Mouse (Mus musculus): Measurements from ENCODE around the gene Fam19a4. TPM values are rescaled to one million over a fixed set of nuclear protein-coding genes. Genes with fewer than 3 reads are reported as not detected.

Fam19a4 gene
- polyA plus RNA-seq, 1 experiment from 2014 or later, result 0.08 TPM

DNA sequence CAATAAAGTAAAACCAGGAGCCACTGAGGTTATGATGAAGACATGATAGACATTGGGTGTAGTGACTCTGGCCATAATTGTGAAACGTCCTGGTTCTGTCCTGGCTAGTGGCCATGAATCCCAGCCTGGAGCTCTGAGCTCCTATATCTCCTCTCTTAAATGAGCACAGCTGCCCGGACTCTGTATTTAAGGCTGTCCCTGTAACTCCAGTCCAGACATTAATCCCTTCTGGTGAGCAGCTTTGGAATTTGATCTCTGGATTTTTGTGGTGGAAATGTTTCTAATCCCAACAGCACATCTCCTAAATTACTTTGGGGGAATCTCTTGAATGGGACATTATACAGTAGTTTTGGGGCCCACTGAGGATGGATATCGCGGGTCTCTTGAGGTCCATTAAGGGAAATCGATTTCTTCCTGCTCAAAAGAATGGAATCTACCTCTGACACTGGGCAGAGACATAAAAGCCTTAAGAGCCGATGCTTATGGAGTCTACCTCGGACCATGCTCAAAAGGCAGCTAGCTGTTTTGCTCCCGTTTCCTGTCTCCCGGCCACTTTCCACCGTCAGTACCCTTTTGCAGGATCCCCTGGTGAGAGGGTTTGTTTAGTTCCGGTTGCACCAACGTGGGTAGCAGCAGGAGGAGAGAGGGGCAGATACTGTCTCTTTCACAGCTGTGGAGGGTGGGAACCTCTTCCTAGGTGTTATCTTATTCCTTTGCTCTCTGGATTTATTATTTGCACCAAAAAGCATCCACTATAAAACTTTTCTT lies 41.2 kb upstream of the Fam19a4 start:
- 10% methylated on average over 12 of the region's 12 CpGs for WGBS
- Histone ChIP-seq H3K4me1 (replicated peaks; ENCODE audit: insufficient read depth, low read length) (0 out of 2 replicates have a peak, but pooled peaks cover 5% of the 10 kb centered on the region), H3K36me3 (ENCODE audit: insufficient read depth, low read length) (no peaks in the 10 kb centered on the region), H3K4me3 (replicated peaks; ENCODE audit: low read depth, low read length) (no peak overlapping the region), H3K27me3 (ENCODE audit: insufficient read depth, low read length) (no peaks in the 10 kb centered on the region), H3K9me3 (replicated peaks; ENCODE audit: low read length) (no peaks in the 10 kb centered on the region), H3K9ac (ENCODE audit: low read depth, low read length) (no peak overlapping the region), H3K27ac (no peak overlapping the region), H3K4me2 (ENCODE audit: low read length) (peak overlapping the region; percentile 14; the same call in 1 of the 2 replicates)
- DNase-seq (ENCODE audit: low spot score), result peak; percentile 80
- TF ChIP-seq CTCF (IDR thresholded peaks at IDR 0.05; ENCODE audit: low read depth), result no peak
- ATAC-seq (replicated peaks; ENCODE audit: low FRiP score, low read depth), result no peak

DNA sequence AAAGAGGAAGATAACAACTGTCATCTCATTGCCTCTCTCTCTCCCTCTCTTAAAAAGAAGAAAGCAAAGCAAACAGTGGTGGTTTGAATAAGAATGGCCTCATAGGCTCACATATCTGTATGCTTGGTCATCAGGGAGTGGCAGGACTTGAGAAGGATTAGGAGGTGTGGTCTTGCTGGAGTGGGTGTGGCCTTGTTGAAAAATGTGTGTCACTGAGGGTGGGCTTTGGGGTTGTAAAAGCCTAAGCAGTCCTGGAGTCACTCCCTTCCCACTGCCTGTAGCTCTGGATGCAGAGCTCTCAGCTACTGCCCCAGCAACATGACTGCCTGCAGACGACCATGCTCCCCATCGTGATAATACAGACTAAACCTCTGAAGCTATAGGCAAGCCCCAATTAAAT lies 22.1 kb upstream of the Fam19a4 start:
- ATAC-seq (replicated peaks; ENCODE audit: low FRiP score, low read depth) (no peak), DNase-seq (ENCODE audit: low spot score) (no peak)
- no peaks in the 10 kb centered on the region for H3K9me3 ChIP-seq (replicated peaks; ENCODE audit: low read length)
- H3K27me3 ChIP-seq (ENCODE audit: insufficient read depth, low read length), result no peaks in the 10 kb centered on the region
- no peak overlapping the region for H3K4me3 ChIP-seq (replicated peaks; ENCODE audit: low read depth, low read length)
- H3K9ac ChIP-seq (ENCODE audit: low read depth, low read length), result no peak overlapping the region
- no peaks in the 10 kb centered on the region for H3K4me1 ChIP-seq (replicated peaks; ENCODE audit: insufficient read depth, low read length)
- WGBS, result 91% methylated on average over 2 of the region's 2 CpGs
- no peak for TF ChIP-seq CTCF (IDR thresholded peaks at IDR 0.05; ENCODE audit: low read depth)
- H3K4me2 ChIP-seq (ENCODE audit: low read length), result no peak overlapping the region
- H3K27ac ChIP-seq, result no peak overlapping the region
- no peaks in the 10 kb centered on the region for H3K36me3 ChIP-seq (ENCODE audit: insufficient read depth, low read length)

DNA sequence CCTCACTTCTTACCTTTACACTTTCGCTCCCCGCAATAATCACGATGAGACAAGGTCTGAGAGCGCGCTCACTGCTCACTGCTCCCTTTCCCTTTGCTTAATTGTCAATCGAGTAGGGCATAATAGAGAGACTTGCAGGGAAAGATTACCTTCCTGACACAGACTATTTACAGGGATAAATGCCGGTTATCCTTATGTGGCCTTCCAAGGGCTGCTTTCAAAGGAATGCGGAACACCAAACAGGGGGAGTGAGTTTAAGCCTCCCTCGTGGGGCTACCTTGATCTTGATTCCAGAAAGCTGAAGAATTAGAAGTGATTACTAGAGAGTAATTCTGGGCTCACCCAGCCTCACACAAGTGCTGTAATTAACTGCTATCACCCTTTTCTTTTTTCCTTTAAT lies 19.8 kb upstream of the Fam19a4 start:
- Histone ChIP-seq H3K4me3 (replicated peaks; ENCODE audit: low read depth, low read length) (no peak overlapping the region), H3K27me3 (ENCODE audit: insufficient read depth, low read length) (no peaks in the 10 kb centered on the region), H3K36me3 (ENCODE audit: insufficient read depth, low read length) (no peaks in the 10 kb centered on the region), H3K4me2 (ENCODE audit: low read length) (no peak overlapping the region), H3K9ac (ENCODE audit: low read depth, low read length) (no peak overlapping the region), H3K4me1 (replicated peaks; ENCODE audit: insufficient read depth, low read length) (no peaks in the 10 kb centered on the region), H3K9me3 (replicated peaks; ENCODE audit: low read length) (no peaks in the 10 kb centered on the region), H3K27ac (no peak overlapping the region)
- DNase-seq (ENCODE audit: low spot score), result no peak
- 46% methylated on average over 9 of the region's 9 CpGs for WGBS
- no peak for TF ChIP-seq CTCF (IDR thresholded peaks at IDR 0.05; ENCODE audit: low read depth)
- no peak for ATAC-seq (replicated peaks; ENCODE audit: low FRiP score, low read depth)

DNA sequence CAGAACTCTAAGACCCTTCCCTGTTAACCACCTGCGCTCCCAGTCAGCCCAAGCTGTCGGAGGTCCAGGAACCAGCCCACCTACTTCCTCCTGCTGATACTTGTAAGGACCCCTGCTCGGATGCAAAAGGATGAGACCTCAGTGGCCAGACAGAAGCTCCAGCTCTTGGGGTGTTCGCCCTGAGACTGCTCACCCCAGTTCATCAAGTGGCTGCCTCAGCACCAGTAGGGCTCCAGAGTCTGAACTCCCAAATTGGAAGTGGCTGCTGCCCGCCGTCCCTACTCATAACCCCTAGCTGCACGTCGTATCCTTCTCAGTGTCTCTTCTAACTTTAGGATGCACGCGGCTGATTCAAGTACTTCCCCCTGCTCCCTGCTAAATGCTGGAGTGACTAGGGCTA lies 614 bp downstream of the Fam19a4 start:
- no peaks in the 10 kb centered on the region for H3K36me3 ChIP-seq (ENCODE audit: insufficient read depth, low read length)
- peaks cover 6% of the 10 kb centered on the region; the same call in 1 of the 2 replicates for H3K4me1 ChIP-seq (replicated peaks; ENCODE audit: insufficient read depth, low read length)
- 3% methylated on average over 10 of the region's 10 CpGs for WGBS
- H3K4me2 ChIP-seq (ENCODE audit: low read length), result peak overlapping the region; percentile 74
- peak overlapping the region; percentile 33 for H3K4me3 ChIP-seq (replicated peaks; ENCODE audit: low read depth, low read length)
- DNase-seq (ENCODE audit: low spot score) (no peak), ATAC-seq (replicated peaks; ENCODE audit: low FRiP score, low read depth) (no peak)
- TF ChIP-seq CTCF (IDR thresholded peaks at IDR 0.05; ENCODE audit: low read depth), result no peak
- no peak overlapping the region for H3K27ac ChIP-seq
- H3K9ac ChIP-seq (ENCODE audit: low read depth, low read length), result 0 out of 2 replicates have a peak overlapping the region, but pooled peaks have one; percentile 13
- H3K9me3 ChIP-seq (replicated peaks; ENCODE audit: low read length), result no peaks in the 10 kb centered on the region
- peaks cover 12% of the 10 kb centered on the region; the same call in 1 of the 2 replicates for H3K27me3 ChIP-seq (ENCODE audit: insufficient read depth, low read length)

DNA sequence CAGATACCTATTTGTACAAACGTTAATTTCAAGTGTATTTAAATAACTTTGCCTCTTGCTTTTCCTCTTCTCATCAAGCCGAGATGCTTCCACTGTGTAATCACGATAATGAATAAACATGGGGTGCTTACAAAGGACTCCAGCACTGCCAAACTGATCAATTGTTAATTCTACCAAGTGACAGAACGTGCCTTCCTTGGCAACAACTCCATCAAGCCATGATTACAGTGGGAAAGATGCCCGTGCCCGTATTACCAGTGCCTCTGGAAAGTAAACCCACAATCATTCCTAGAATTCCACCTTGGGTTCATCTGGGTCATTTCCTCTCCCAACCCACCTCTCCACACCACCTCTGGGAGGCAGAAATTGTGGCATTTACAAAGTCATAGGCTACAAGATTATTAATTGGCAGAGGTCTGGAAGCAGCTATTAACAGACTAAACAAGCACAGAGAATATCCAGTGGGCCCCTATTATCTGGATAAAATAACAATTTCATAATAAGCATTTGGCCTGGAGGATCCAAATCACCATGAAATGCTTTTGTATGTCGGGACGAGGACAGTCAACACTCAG lies 7.9 kb downstream of the Fam19a4 start:
- H3K9me3 ChIP-seq (replicated peaks; ENCODE audit: low read length), result no peaks in the 10 kb centered on the region
- no peaks in the 10 kb centered on the region for H3K36me3 ChIP-seq (ENCODE audit: insufficient read depth, low read length)
- TF ChIP-seq CTCF (IDR thresholded peaks at IDR 0.05; ENCODE audit: low read depth), result no peak
- no peak overlapping the region for H3K4me3 ChIP-seq (replicated peaks; ENCODE audit: low read depth, low read length)
- ATAC-seq (replicated peaks; ENCODE audit: low FRiP score, low read depth) (no peak), DNase-seq (ENCODE audit: low spot score) (no peak)
- H3K4me1 ChIP-seq (replicated peaks; ENCODE audit: insufficient read depth, low read length), result no peaks in the 10 kb centered on the region
- no peak overlapping the region for H3K27ac ChIP-seq
- no peak overlapping the region for H3K4me2 ChIP-seq (ENCODE audit: low read length)
- no peak overlapping the region for H3K9ac ChIP-seq (ENCODE audit: low read depth, low read length)
- no peaks in the 10 kb centered on the region for H3K27me3 ChIP-seq (ENCODE audit: insufficient read depth, low read length)
- WGBS, result 81% methylated on average over 8 of the region's 8 CpGs

DNA sequence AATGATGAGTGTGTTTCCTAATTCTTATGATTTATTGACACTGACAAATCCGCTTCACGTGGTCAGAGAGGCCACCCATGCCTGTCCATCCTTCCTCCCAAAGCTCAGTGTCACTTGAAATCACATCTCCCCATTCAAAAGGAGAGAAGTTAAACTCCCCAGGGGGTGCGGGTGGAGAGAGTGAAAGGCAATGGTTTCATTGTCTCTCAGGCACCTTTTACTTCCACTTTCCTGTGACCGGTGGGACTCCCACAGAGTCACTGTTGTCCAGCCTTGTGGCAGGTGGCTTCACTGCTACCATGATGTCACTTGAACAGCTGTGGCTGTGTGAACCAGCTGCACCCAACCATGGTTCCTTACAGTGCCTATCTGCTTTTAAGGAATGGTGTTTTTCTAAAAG lies 11.8 kb downstream of the Fam19a4 start:
- Histone ChIP-seq H3K27me3 (ENCODE audit: insufficient read depth, low read length) (no peaks in the 10 kb centered on the region), H3K27ac (no peak overlapping the region), H3K36me3 (ENCODE audit: insufficient read depth, low read length) (no peaks in the 10 kb centered on the region), H3K4me2 (ENCODE audit: low read length) (no peak overlapping the region), H3K4me1 (replicated peaks; ENCODE audit: insufficient read depth, low read length) (no peaks in the 10 kb centered on the region), H3K9ac (ENCODE audit: low read depth, low read length) (no peak overlapping the region), H3K4me3 (replicated peaks; ENCODE audit: low read depth, low read length) (no peak overlapping the region), H3K9me3 (replicated peaks; ENCODE audit: low read length) (no peaks in the 10 kb centered on the region)
- WGBS, result 35% methylated on average over 4 of the region's 4 CpGs
- no peak for DNase-seq (ENCODE audit: low spot score)
- no peak for ATAC-seq (replicated peaks; ENCODE audit: low FRiP score, low read depth)
- no peak for TF ChIP-seq CTCF (IDR thresholded peaks at IDR 0.05; ENCODE audit: low read depth)
